Mouse (Mus musculus) E14TG2a.4 (cell line): ENCODE data around the gene 9530077C05Rik.
"Not testable (repeated sequence)": the region's sequence is repeated elsewhere in the genome, so short reads cannot be mapped to it uniquely, and the experiment has no call there.

Source experiments
- H3K27me3 ChIP-seq: 2 replicates; pipeline ENCODE4 v1.6.1; 2014; ENCODE audit warnings: low read length, control low read depth; ENCODE audit not compliant: insufficient read depth
- H3K36me3 ChIP-seq: 2 replicates; pipeline ENCODE4 v1.6.1; 2014; ENCODE audit warnings: low read length, control low read depth; ENCODE audit not compliant: insufficient read depth
- H3K4me1 ChIP-seq: replicated peaks from 2 replicates; pipeline ENCODE4 v1.6.1; 2014; ENCODE audit warnings: low read depth, low read length, control low read depth
- H3K4me3 ChIP-seq: replicated peaks from 2 replicates; pipeline ENCODE4 v1.5.1; 2014; ENCODE audit warnings: mild to moderate bottlenecking, low read length
- H3K9me3 ChIP-seq: 2 replicates; pipeline ENCODE4 v1.6.1; 2014; ENCODE audit warnings: low read length, control low read depth
- CTCF ChIP-seq: conservative IDR thresholded peaks from 2 replicates; pipeline ENCODE4 v1.5.1; 2014; ENCODE audit warnings: low read length
- NANOG ChIP-seq: IDR thresholded peaks from 2 replicates; pipeline ENCODE4 v1.6.1; 2014; ENCODE audit warnings: borderline replicate concordance, low read length, mixed read lengths
- POU5F1 ChIP-seq: IDR thresholded peaks from 2 replicates; pipeline ENCODE4 v1.6.1; 2014; ENCODE audit warnings: low read length, borderline replicate concordance

Gene 9530077C05Rik

DNA sequence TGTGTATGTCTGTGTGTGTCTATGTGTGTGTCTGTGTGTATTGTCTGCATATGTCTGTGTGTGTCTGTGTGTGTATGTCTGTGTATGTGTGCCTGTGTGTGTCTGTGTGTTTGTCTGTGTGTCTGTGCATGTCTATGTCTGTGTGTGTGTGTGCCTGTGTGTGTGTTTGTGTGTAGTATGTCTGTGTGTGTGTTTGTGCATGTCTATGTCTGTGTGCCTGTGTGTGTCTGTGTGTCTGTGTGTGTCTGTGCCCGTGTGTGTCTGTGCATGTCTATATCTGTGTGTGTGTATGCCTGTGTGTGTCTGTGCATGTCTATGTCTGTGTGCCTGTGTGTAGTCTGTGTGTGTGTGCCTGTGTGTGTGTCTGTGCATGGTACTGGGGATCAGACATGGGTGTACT, 33.8 kb downstream of the 9530077C05Rik start:
- peaks cover 19% of the 10 kb centered on the region for H3K4me1 ChIP-seq
- no peaks in the 10 kb centered on the region for H3K27me3 ChIP-seq
- peaks cover 34% of the 10 kb centered on the region for H3K36me3 ChIP-seq
- H3K9me3 ChIP-seq: no peaks in the 10 kb centered on the region
- no peak for TF ChIP-seq NANOG
- no peak for TF ChIP-seq POU5F1
- TF ChIP-seq CTCF: no peak
- H3K4me3 ChIP-seq: no peak overlapping the region

- no peaks in the 10 kb centered on the region for H3K27me3 ChIP-seq
- peaks cover 19% of the 10 kb centered on the region for H3K4me1 ChIP-seq
- no peak for TF ChIP-seq POU5F1
- TF ChIP-seq NANOG: no peak
- no peak for TF ChIP-seq CTCF
- peaks cover 55% of the 10 kb centered on the region for H3K36me3 ChIP-seq
- no peaks in the 10 kb centered on the region for H3K9me3 ChIP-seq
- no peak overlapping the region for H3K4me3 ChIP-seq
Observed at GRCm38 (mm10) chr9:22447213-22447612, 35.9 kb downstream of the 9530077C05Rik start.

GRCm38 (mm10) chr9:22448420-22448819, 37.1 kb downstream of the 9530077C05Rik start:
- Histone ChIP-seq H3K4me3 (no peak overlapping the region; the same call in 1 of the 2 replicates), H3K27me3 (no peaks in the 10 kb centered on the region), H3K9me3 (no peaks in the 10 kb centered on the region), H3K4me1 (peaks cover 19% of the 10 kb centered on the region), H3K36me3 (peaks cover 67% of the 10 kb centered on the region)
- no peak for TF ChIP-seq NANOG
- no peak for TF ChIP-seq CTCF
- TF ChIP-seq POU5F1: no peak

GRCm38 (mm10) chr9:22449209-22449608, 37.9 kb downstream of the 9530077C05Rik start:
- Histone ChIP-seq H3K4me1 (peaks cover 19% of the 10 kb centered on the region), H3K4me3 (no peak overlapping the region), H3K27me3 (no peaks in the 10 kb centered on the region), H3K36me3 (peaks cover 74% of the 10 kb centered on the region), H3K9me3 (no peaks in the 10 kb centered on the region)
- TF ChIP-seq POU5F1 (no peak), CTCF (no peak)

GRCm38 (mm10) chr9:22452697-22453096, 41.4 kb downstream of the 9530077C05Rik start:
- Histone ChIP-seq H3K9me3 (no peaks in the 10 kb centered on the region), H3K36me3 (peaks cover 98% of the 10 kb centered on the region), H3K27me3 (no peaks in the 10 kb centered on the region), H3K4me1 (peaks cover 11% of the 10 kb centered on the region), H3K4me3 (no peak overlapping the region)
- TF ChIP-seq NANOG: no peak
- no peak for TF ChIP-seq POU5F1
- no peak for TF ChIP-seq CTCF

GRCm38 (mm10) chr9:22453501-22453924, 42.2 kb downstream of the 9530077C05Rik start:
- Histone ChIP-seq H3K4me1 (peaks cover 8% of the 10 kb centered on the region), H3K4me3 (no peak overlapping the region), H3K27me3 (no peaks in the 10 kb centered on the region), H3K36me3 (peaks cover 96% of the 10 kb centered on the region), H3K9me3 (no peaks in the 10 kb centered on the region)
- TF ChIP-seq CTCF (no peak), POU5F1 (no peak), NANOG (no peak)

DNA sequence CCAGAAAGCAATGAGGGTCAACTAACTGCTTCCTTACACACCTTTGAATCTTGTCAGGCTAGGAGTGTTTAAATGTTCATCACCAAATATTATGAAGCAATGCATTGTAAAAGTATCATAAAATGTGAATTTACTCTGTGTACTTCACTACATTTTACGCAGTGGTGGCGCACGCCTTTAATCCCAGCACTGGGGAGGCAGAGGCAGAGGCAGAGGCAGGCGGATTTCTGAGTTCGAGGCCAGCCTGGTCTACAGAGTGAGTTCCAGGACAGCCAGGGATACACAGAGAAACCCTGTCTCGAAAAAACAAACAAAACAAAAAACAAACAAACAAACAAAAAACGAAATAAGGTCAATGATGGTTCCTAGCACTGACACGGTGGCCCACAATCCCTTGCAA, 42.7 kb downstream of the 9530077C05Rik start, which contains the start of gene Gm17545:
Gm17545 (plus strand) TSS at position 301 of the 400 bp plus-strand sequence.
- peaks cover 96% of the 10 kb centered on the region for H3K36me3 ChIP-seq

DNA sequence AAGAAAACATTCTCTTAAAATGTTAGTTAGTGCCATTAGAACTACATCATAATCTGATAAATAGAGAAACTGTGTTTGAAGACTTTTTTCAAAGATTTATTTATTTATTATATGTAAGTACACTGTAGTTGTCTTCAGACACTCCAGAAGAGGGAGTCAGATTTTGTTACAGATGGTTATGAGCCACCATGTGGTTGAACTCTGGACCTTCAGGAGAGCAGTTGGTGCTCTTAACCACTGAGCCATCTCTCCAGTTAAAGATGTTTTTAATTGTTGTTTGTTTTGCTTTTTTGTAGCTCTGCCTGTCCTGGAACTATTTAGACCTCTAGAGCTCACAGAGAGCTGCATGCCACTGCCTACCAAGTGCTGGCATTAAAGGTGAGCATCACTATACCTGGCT, 43.7 kb downstream of the 9530077C05Rik start:
- H3K9me3 ChIP-seq: no peaks in the 10 kb centered on the region
- peaks cover 87% of the 10 kb centered on the region for H3K36me3 ChIP-seq
- H3K4me3 ChIP-seq: no peak overlapping the region
- no peak for TF ChIP-seq CTCF
- TF ChIP-seq NANOG: no peak
- no peak for TF ChIP-seq POU5F1
- H3K27me3 ChIP-seq: no peaks in the 10 kb centered on the region
- no peaks in the 10 kb centered on the region for H3K4me1 ChIP-seq

More for the DNA sequence above, 42.7 kb downstream of the 9530077C05Rik start, which contains the start of gene Gm17545:
- not testable (repeated sequence) for H3K27me3 ChIP-seq, H3K4me3 ChIP-seq, H3K9me3 ChIP-seq, H3K4me1 ChIP-seq

- no peaks in the 10 kb centered on the region for H3K9me3 ChIP-seq
Observed at GRCm38 (mm10) chr9:22457142-22457835, 46.0 kb downstream of the 9530077C05Rik start.

More at GRCm38 (mm10) chr9:22457142-22457835, 46.0 kb downstream of the 9530077C05Rik start:
- no peaks in the 10 kb centered on the region for H3K27me3 ChIP-seq
- H3K4me3 ChIP-seq: no peak overlapping the region
- TF ChIP-seq NANOG (no peak), CTCF (no peak), POU5F1 (no peak)
- no peaks in the 10 kb centered on the region for H3K4me1 ChIP-seq
- H3K36me3 ChIP-seq: peaks cover 74% of the 10 kb centered on the region
